Mouse (Mus musculus) midbrain, embryonic 12.5 days (tissue): Measurements from ENCODE around the gene Garnl3. TPM values are rescaled to one million over a fixed set of nuclear protein-coding genes. Genes with fewer than 3 reads are reported as not detected.
A peak's percentile ranks its signal among the peaks of the same experiment; 100 is the strongest.

Experiments used
- ATAC-seq: fragments of 200-750 bp; cut with Nextera tagmentation; 2 replicates; pipeline ENCODE4 v1.8.0; 2017; ENCODE audit warnings: low read depth, moderate TSS enrichment, moderate library complexity; ENCODE audit not compliant: low FRiP score
- H3K27ac ChIP-seq: fragments of 300-500 bp; sonication (generic); replicated peaks from 2 replicates; pipeline ENCODE4 v1.5.1; 2016; ENCODE audit warnings: mild to moderate bottlenecking
- H3K27me3 ChIP-seq: fragments of 300-500 bp; sonication (generic); 2 replicates; pipeline ENCODE4 v1.6.1; 2016; ENCODE audit warnings: mild to moderate bottlenecking
- H3K36me3 ChIP-seq: fragments of 300-500 bp; sonication (generic); 2 replicates; pipeline ENCODE4 v1.6.1; 2016
- H3K4me1 ChIP-seq: fragments of 300-500 bp; sonication (generic); 2 replicates; pipeline ENCODE4 v1.6.1; 2016
- H3K4me2 ChIP-seq: fragments of 300-500 bp; sonication (generic); replicated peaks from 2 replicates; pipeline ENCODE4 v1.6.1; 2016; ENCODE audit warnings: mild to moderate bottlenecking, moderate library complexity
- H3K4me3 ChIP-seq: fragments of 300-500 bp; sonication (generic); 2 replicates; pipeline ENCODE4 v1.5.1; 2016; ENCODE audit warnings: mild to moderate bottlenecking
- H3K9ac ChIP-seq: fragments of 300-500 bp; sonication (generic); replicated peaks from 2 replicates; pipeline ENCODE4 v1.6.1; 2016; ENCODE audit warnings: mild to moderate bottlenecking, moderate library complexity
- H3K9me3 ChIP-seq: fragments of 300-500 bp; sonication (generic); 2 replicates; pipeline ENCODE4 v1.6.1; 2016; ENCODE audit warnings: mild to moderate bottlenecking
- WGBS: fragments of 180-500 bp; shearing (Covaris S2); methylation state at CpG from one replicate; pipeline ENCODE4 v1.1.7; 2016; 5-methylcytosine and 5-hydroxymethylcytosine counted together
- polyA plus RNA-seq: library from polyadenylated mRNA; unstranded; fragments of >200 nt; fragmentation: Nextera tagmentation; extraction: Ambion mirVana; gene quantifications from 2 replicates; pipeline ENCODE4 v1.2.1, GENCODE M21; 2016

Garnl3 gene
- polyA plus RNA-seq, 1 experiment from 2014 or later, result 16.6 TPM

DNA sequence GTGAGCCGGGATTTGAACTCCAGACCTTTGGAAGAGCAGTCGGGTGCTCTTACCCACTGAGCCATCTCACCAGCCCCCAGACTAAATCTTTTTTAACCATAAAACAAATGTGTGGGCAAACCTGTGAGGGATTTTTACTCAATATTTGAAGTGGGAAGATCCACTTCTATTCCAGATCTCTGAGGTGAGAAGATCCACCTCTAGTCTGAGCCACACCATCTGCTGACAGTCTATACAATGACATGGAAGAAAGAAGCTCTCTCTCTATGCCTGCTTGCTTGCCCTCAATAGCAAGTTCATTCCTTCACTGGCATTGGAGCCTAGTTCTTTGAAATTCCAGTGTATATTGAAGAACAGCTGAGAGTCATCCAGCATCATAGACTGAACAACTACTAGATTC lies 131.7 kb downstream of the Garnl3 start:
- no peak for ATAC-seq
- no peaks in the 10 kb centered on the region for H3K27me3 ChIP-seq
- H3K4me3 ChIP-seq, result no peak overlapping the region
- WGBS, result 85% methylated on average over 2 of the region's 2 CpGs
- no peak overlapping the region for H3K27ac ChIP-seq
- H3K36me3 ChIP-seq, result no peaks in the 10 kb centered on the region
- no peaks in the 10 kb centered on the region for H3K4me1 ChIP-seq
- H3K9me3 ChIP-seq, result no peaks in the 10 kb centered on the region
- no peak overlapping the region for H3K4me2 ChIP-seq
- no peak overlapping the region for H3K9ac ChIP-seq

DNA sequence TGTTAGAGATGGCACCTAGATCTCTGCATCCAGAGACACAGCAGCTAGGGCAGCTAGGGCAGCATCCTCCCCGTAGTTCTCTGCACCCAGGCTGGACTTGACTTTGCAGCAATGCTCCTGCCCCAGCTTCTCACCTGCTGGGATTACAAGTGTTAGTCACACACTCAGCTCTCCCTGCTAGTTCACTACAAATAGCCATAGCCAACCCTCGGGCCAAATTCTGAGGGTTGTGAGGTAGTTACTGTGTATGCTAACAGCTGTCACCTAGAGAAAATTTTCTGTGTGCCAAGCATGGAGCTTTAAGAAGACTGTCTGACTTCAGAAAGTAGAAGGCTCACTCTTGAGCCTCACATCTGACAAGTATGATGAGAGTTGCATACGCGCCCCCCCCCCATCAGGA lies 133.7 kb downstream of the Garnl3 start:
- no peak overlapping the region for H3K4me2 ChIP-seq
- H3K4me1 ChIP-seq, result no peaks in the 10 kb centered on the region
- H3K9me3 ChIP-seq, result no peaks in the 10 kb centered on the region
- H3K36me3 ChIP-seq, result no peaks in the 10 kb centered on the region
- no peak for ATAC-seq
- no peak overlapping the region for H3K9ac ChIP-seq
- no peak overlapping the region for H3K27ac ChIP-seq
- H3K4me3 ChIP-seq, result no peak overlapping the region
- no peaks in the 10 kb centered on the region for H3K27me3 ChIP-seq
- WGBS, result 85% methylated on average over 4 of the region's 4 CpGs

DNA sequence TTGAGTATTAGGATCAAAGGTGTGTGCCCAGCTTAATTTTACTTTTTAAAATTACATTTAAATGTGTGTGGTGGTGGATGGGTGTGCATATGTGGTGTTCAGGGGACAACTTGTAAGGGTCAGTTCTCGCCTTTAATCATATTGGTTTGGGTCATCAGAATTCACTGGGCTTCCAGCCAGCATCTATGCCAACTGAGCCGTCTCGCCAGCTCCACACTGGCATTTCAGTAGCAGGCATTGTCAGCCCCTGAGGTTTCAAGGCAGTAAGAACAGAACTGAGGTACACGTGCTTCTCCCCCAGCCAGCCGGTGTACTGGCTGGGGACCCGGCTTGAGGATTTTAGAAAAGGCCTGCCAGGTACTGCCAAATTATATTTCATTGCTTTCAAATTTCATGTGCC lies 134.4 kb downstream of the Garnl3 start:
- 72% methylated on average over 6 of the region's 6 CpGs for WGBS
- no peaks in the 10 kb centered on the region for H3K36me3 ChIP-seq
- H3K9ac ChIP-seq, result no peak overlapping the region
- H3K9me3 ChIP-seq, result no peaks in the 10 kb centered on the region
- no peak overlapping the region for H3K4me2 ChIP-seq
- no peak for ATAC-seq
- no peak overlapping the region for H3K4me3 ChIP-seq
- H3K4me1 ChIP-seq, result no peaks in the 10 kb centered on the region
- no peaks in the 10 kb centered on the region for H3K27me3 ChIP-seq
- no peak overlapping the region for H3K27ac ChIP-seq

DNA sequence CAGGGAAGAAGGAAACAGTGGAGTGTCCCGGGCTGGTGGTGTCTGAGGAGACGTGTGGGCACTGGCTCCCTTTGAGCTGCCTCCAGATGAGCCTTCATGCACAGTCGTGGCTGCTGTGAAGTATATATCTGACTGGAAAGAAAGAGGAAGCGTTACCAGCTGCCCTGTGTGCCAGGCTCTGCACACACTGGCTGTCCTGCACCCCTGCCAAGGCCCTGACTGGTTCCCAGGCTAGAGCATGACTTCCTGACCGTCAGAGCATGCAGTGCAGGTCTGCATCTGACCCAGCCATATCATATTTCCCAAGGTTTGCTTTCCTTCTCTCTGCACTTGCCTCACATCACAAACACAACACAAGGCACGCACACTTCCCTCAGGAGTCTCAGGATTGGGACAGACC lies 139.3 kb downstream of the Garnl3 start:
- no peak for ATAC-seq
- H3K9ac ChIP-seq, result no peak overlapping the region
- no peak overlapping the region for H3K27ac ChIP-seq
- 74% methylated on average over 6 of the region's 6 CpGs for WGBS
- no peaks in the 10 kb centered on the region for H3K27me3 ChIP-seq
- H3K36me3 ChIP-seq, result no peaks in the 10 kb centered on the region
- H3K4me2 ChIP-seq, result no peak overlapping the region
- H3K4me3 ChIP-seq, result no peak overlapping the region
- H3K4me1 ChIP-seq, result no peaks in the 10 kb centered on the region
- H3K9me3 ChIP-seq, result no peaks in the 10 kb centered on the region

- WGBS, result 57% methylated on average over 13 of the region's 13 CpGs
- ATAC-seq, result no peak
- Histone ChIP-seq H3K9ac (no peak overlapping the region), H3K4me1 (no peaks in the 10 kb centered on the region), H3K9me3 (no peaks in the 10 kb centered on the region), H3K27ac (no peak overlapping the region), H3K36me3 (no peaks in the 10 kb centered on the region), H3K4me3 (no peak overlapping the region), H3K4me2 (no peak overlapping the region), H3K27me3 (no peaks in the 10 kb centered on the region)
Measured at GRCm38 (mm10) chr2:32990167-32990832, 141.2 kb downstream of the Garnl3 start.

DNA sequence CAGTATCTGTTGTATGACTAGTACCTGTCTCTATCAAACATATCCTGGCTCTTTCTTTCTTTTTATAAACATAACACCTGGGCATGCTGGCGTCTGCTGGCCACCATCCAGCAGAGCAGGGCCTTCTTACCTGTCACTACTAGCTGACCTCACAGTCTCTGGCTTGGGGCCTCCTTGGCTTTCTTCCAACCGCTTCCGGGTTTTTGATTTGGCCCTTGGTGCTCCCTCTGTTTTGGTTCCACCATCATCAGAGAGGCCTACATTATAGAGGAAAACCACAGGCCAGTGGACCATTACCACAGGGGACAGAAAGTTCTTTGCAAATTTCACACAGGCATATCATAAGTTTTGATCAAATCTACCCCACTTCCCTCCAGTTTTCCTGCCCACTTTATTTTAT lies 142.1 kb downstream of the Garnl3 start:
- no peaks in the 10 kb centered on the region for H3K36me3 ChIP-seq
- no peak overlapping the region for H3K4me2 ChIP-seq
- no peak for ATAC-seq
- H3K9me3 ChIP-seq, result no peaks in the 10 kb centered on the region
- 85% methylated on average over 3 of the region's 3 CpGs for WGBS
- H3K4me3 ChIP-seq, result no peak overlapping the region
- no peaks in the 10 kb centered on the region for H3K4me1 ChIP-seq
- 0 out of 2 replicates have a peak overlapping the region, but pooled peaks have one; percentile 21 for H3K9ac ChIP-seq
- no peaks in the 10 kb centered on the region for H3K27me3 ChIP-seq
- no peak overlapping the region for H3K27ac ChIP-seq

GRCm38 (mm10) chr2:32985844-32986243 lies 145.6 kb downstream of the Garnl3 start:
- H3K36me3 ChIP-seq, result no peaks in the 10 kb centered on the region
- H3K4me3 ChIP-seq, result no peak overlapping the region
- no peak overlapping the region for H3K27ac ChIP-seq
- no peaks in the 10 kb centered on the region for H3K27me3 ChIP-seq
- WGBS, result 66% methylated on average over 8 of the region's 8 CpGs
- H3K9me3 ChIP-seq, result no peaks in the 10 kb centered on the region
- H3K4me2 ChIP-seq, result no peak overlapping the region
- no peak overlapping the region for H3K9ac ChIP-seq
- ATAC-seq, result no peak
- H3K4me1 ChIP-seq, result peaks cover 11% of the 10 kb centered on the region

DNA sequence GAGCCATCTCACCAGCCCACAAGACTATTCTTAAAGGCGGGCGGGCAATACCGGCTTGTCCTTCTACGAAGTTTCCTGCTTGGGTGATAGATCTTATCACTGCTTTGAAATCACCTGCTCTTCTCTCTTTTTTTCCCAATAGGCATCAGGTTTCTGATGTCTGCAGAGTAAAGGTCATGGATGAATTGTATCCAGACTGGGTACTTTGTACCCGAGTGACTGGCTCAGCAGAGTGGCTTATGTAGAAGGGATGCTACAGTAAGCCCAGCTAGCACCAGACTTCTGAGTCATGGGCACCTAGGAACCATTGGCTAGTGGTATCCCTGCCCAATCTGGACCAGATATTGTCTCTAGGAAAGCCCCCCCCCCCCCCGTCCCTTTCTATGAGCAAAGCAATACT lies 147.8 kb downstream of the Garnl3 start:
- Histone ChIP-seq H3K36me3 (no peaks in the 10 kb centered on the region), H3K27ac (no peak overlapping the region), H3K4me1 (peaks cover 13% of the 10 kb centered on the region), H3K4me3 (no peak overlapping the region), H3K9ac (no peak overlapping the region), H3K4me2 (no peak overlapping the region), H3K27me3 (no peaks in the 10 kb centered on the region), H3K9me3 (no peaks in the 10 kb centered on the region)
- 61% methylated on average over 6 of the region's 6 CpGs for WGBS
- no peak for ATAC-seq

DNA sequence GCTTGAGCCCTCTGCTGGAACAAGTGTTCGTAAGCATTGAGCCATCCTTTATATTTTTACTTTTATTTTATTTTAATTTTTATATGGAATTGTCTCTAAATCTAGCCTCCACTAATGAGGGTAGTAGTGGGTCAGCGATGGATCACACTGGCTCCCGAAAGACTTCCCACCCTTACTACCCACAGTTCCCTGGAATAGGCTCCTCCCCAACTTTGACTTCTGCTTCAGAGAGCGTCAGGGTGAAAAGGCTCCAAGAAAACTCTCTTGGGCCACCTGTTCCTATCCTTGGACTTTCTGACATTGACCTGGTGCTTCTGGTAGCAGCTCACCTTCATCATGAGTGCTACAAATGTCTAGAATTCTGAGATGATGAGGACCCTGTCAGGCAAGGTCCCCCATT lies 148.8 kb downstream of the Garnl3 start:
- WGBS, result 6% methylated on average over 4 of the region's 4 CpGs

DNA sequence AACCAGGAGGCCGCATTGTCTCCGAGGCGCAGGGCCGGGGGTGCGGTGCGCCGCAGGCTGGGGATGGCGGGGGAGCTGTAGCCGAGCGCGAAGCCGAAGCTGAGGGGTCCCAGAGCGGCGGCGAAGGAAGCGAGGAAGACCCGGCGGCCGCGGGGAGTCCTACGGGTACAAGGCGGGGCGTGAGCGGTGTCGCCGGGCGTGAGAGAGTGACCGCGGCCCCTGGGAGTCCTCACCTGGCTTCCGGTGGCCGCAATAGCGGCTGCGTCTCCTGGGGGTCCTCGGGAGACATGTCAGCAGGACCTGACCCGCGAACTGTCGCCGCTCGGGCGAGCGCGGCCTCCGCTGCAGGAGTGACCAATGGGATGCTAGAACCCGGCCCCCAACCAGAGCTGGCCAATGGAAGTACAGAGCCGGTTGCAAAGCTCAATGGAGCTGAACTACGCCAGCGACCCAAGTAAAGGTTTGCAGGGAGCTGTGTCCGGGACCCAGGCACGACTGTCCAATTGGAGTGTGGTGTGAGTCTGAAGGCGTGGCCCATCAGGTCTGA lies 149.7 kb downstream of the Garnl3 start, which contains the start of gene Slc2a8:
Gene Slc2a8 (minus strand): TSS at position 359 of the 547 bp plus-strand sequence.
- peaks cover 16% of the 10 kb centered on the region for H3K4me1 ChIP-seq
- peak; percentile 99 for ATAC-seq
- no peaks in the 10 kb centered on the region for H3K27me3 ChIP-seq
- peak within 1 kb of the TSS; percentile 72 for H3K27ac ChIP-seq
- H3K9me3 ChIP-seq, result no peaks in the 10 kb centered on the region
- peak within 1 kb of the TSS; percentile 82 for H3K9ac ChIP-seq
- WGBS, result 1% methylated on average over 49 of the region's 50 CpGs
- peak within 1 kb of the TSS; percentile 98 for H3K4me2 ChIP-seq
- H3K4me3 ChIP-seq, result peak within 1 kb of the TSS; percentile 72
- H3K36me3 ChIP-seq, result no peaks in the 10 kb centered on the region

More for the DNA sequence above, 148.8 kb downstream of the Garnl3 start:
- Histone ChIP-seq H3K9ac (no peak overlapping the region), H3K27ac (no peak overlapping the region), H3K4me3 (peak overlapping the region; percentile 72), H3K27me3 (no peaks in the 10 kb centered on the region), H3K9me3 (no peaks in the 10 kb centered on the region), H3K4me1 (peaks cover 16% of the 10 kb centered on the region), H3K36me3 (no peaks in the 10 kb centered on the region), H3K4me2 (peak overlapping the region; percentile 98)
- ATAC-seq, result no peak

GRCm38 (mm10) chr2:32981281-32981680 lies 150.2 kb downstream of the Garnl3 start:
- H3K27ac ChIP-seq, result peak overlapping the region; percentile 72
- H3K4me3 ChIP-seq, result peak overlapping the region; percentile 72
- H3K27me3 ChIP-seq, result no peaks in the 10 kb centered on the region
- H3K4me1 ChIP-seq, result peaks cover 16% of the 10 kb centered on the region
- WGBS, result 2% methylated on average over 23 of the region's 23 CpGs
- no peaks in the 10 kb centered on the region for H3K36me3 ChIP-seq
- no peaks in the 10 kb centered on the region for H3K9me3 ChIP-seq
- ATAC-seq, result peak; percentile 38; the same call in 1 of the 2 replicates
- peak overlapping the region; percentile 82 for H3K9ac ChIP-seq
- H3K4me2 ChIP-seq, result peak overlapping the region; percentile 98

GRCm38 (mm10) chr2:32979675-32980074 lies 151.8 kb downstream of the Garnl3 start:
- Histone ChIP-seq H3K27ac (no peak overlapping the region), H3K9me3 (no peaks in the 10 kb centered on the region), H3K4me3 (no peak overlapping the region), H3K9ac (no peak overlapping the region), H3K4me1 (peaks cover 16% of the 10 kb centered on the region), H3K36me3 (peaks cover 6% of the 10 kb centered on the region; the same call in 1 of the 2 replicates), H3K27me3 (no peaks in the 10 kb centered on the region), H3K4me2 (no peak overlapping the region)
- 89% methylated on average over 7 of the region's 7 CpGs for WGBS
- ATAC-seq, result no peak
